Mouse (Mus musculus): ENCODE measurements at regions not wholly inside any gene's neighbourhood (a gene's known extent, or its start where the extent isn't known, plus 50 kb on each side); places are given as distances from the start of the nearest gene placed in this dataset.

GRCm38 (mm10) chr9:111778981-111779380 is 88.8 kb upstream of the Stac start:
- DNase-seq (ENCODE audit: low spot score, missing footprints) (no peak), ATAC-seq (ENCODE audit: low FRiP score) (no peak)
- no peaks in the 10 kb centered on the region for H3K36me3 ChIP-seq (ENCODE audit: control insufficient read depth, insufficient read depth, low read length)
- H3K4me3 ChIP-seq (ENCODE audit: low read depth, low read length), result no peak overlapping the region
- no peaks in the 10 kb centered on the region for H3K9me3 ChIP-seq (ENCODE audit: control insufficient read depth, low read length)
- no peak overlapping the region for H3K9ac ChIP-seq (ENCODE audit: low read length)
- H3K27me3 ChIP-seq (ENCODE audit: control insufficient read depth, insufficient read depth, low read length), result no peaks in the 10 kb centered on the region
- no peak overlapping the region for H3K4me2 ChIP-seq
- H3K27ac ChIP-seq (ENCODE audit: low read depth, low read length), result no peak overlapping the region
- 87% methylated on average over 3 of the region's 3 CpGs for WGBS
- no peaks in the 10 kb centered on the region for H3K4me1 ChIP-seq (ENCODE audit: control insufficient read depth, insufficient read depth, low read length)

GRCm38 (mm10) chr9:111777433-111778135 is 87.4 kb upstream of the Stac start:
- Histone ChIP-seq H3K27ac (ENCODE audit: low read depth, low read length) (no peak overlapping the region), H3K27me3 (ENCODE audit: control insufficient read depth, insufficient read depth, low read length) (no peaks in the 10 kb centered on the region), H3K4me3 (ENCODE audit: low read depth, low read length) (no peak overlapping the region), H3K9ac (ENCODE audit: low read length) (no peak overlapping the region), H3K4me1 (ENCODE audit: control insufficient read depth, insufficient read depth, low read length) (no peaks in the 10 kb centered on the region), H3K36me3 (ENCODE audit: control insufficient read depth, insufficient read depth, low read length) (no peaks in the 10 kb centered on the region), H3K4me2 (no peak overlapping the region), H3K9me3 (ENCODE audit: control insufficient read depth, low read length) (no peaks in the 10 kb centered on the region)
- no peak for DNase-seq (ENCODE audit: low spot score, missing footprints)
- no peak for ATAC-seq (ENCODE audit: low FRiP score)
- 82% methylated on average over 13 of the region's 13 CpGs for WGBS

GRCm38 (mm10) chr9:111774229-111774628 is 84.1 kb upstream of the Stac start:
- ATAC-seq (ENCODE audit: low FRiP score) (no peak), DNase-seq (ENCODE audit: low spot score, missing footprints) (no peak)
- Histone ChIP-seq H3K27ac (ENCODE audit: low read depth, low read length) (no peak overlapping the region), H3K36me3 (ENCODE audit: control insufficient read depth, insufficient read depth, low read length) (no peaks in the 10 kb centered on the region), H3K9me3 (ENCODE audit: control insufficient read depth, low read length) (no peaks in the 10 kb centered on the region), H3K4me3 (ENCODE audit: low read depth, low read length) (no peak overlapping the region), H3K4me1 (ENCODE audit: control insufficient read depth, insufficient read depth, low read length) (peaks cover 3% of the 10 kb centered on the region; the same call in 1 of the 2 replicates), H3K4me2 (no peak overlapping the region), H3K9ac (ENCODE audit: low read length) (no peak overlapping the region), H3K27me3 (ENCODE audit: control insufficient read depth, insufficient read depth, low read length) (no peaks in the 10 kb centered on the region)
- 89% methylated on average over 4 of the region's 4 CpGs for WGBS

- WGBS, result 87% methylated on average over 11 of the region's 11 CpGs
- H3K4me2 ChIP-seq, result no peak overlapping the region
- no peaks in the 10 kb centered on the region for H3K9me3 ChIP-seq (ENCODE audit: control insufficient read depth, low read length)
- ATAC-seq (ENCODE audit: low FRiP score) (no peak), DNase-seq (ENCODE audit: low spot score, missing footprints) (no peak)
- no peaks in the 10 kb centered on the region for H3K36me3 ChIP-seq (ENCODE audit: control insufficient read depth, insufficient read depth, low read length)
- no peak overlapping the region for H3K9ac ChIP-seq (ENCODE audit: low read length)
- H3K4me3 ChIP-seq (ENCODE audit: low read depth, low read length), result no peak overlapping the region
- no peak overlapping the region for H3K27ac ChIP-seq (ENCODE audit: low read depth, low read length)
- no peaks in the 10 kb centered on the region for H3K27me3 ChIP-seq (ENCODE audit: control insufficient read depth, insufficient read depth, low read length)
- H3K4me1 ChIP-seq (ENCODE audit: control insufficient read depth, insufficient read depth, low read length), result no peaks in the 10 kb centered on the region
Observed at GRCm38 (mm10) chr9:111762653-111763468, 72.7 kb upstream of the Stac start.

- Histone ChIP-seq H3K36me3 (ENCODE audit: control insufficient read depth, insufficient read depth, low read length) (no peaks in the 10 kb centered on the region), H3K9ac (ENCODE audit: low read length) (no peak overlapping the region), H3K27me3 (ENCODE audit: control insufficient read depth, insufficient read depth, low read length) (no peaks in the 10 kb centered on the region), H3K4me2 (no peak overlapping the region), H3K9me3 (ENCODE audit: control insufficient read depth, low read length) (no peaks in the 10 kb centered on the region; the same call in 1 of the 2 replicates), H3K4me1 (ENCODE audit: control insufficient read depth, insufficient read depth, low read length) (no peaks in the 10 kb centered on the region), H3K4me3 (ENCODE audit: low read depth, low read length) (no peak overlapping the region), H3K27ac (ENCODE audit: low read depth, low read length) (no peak overlapping the region)
- DNase-seq (ENCODE audit: low spot score, missing footprints), result no peak
- no peak for ATAC-seq (ENCODE audit: low FRiP score)
- WGBS, result 92% methylated on average over 10 of the region's 10 CpGs
Observed at GRCm38 (mm10) chr9:111755235-111755634, 65.1 kb upstream of the Stac start.

GRCm38 (mm10) chr9:111746151-111746550 is 56.0 kb upstream of the Stac start:
- no peaks in the 10 kb centered on the region for H3K27me3 ChIP-seq (ENCODE audit: control insufficient read depth, insufficient read depth, low read length)
- no peaks in the 10 kb centered on the region for H3K36me3 ChIP-seq (ENCODE audit: control insufficient read depth, insufficient read depth, low read length)
- no peaks in the 10 kb centered on the region for H3K9me3 ChIP-seq (ENCODE audit: control insufficient read depth, low read length)
- no peaks in the 10 kb centered on the region for H3K4me1 ChIP-seq (ENCODE audit: control insufficient read depth, insufficient read depth, low read length)
- 79% methylated on average over 6 of the region's 6 CpGs for WGBS
- no peak overlapping the region for H3K27ac ChIP-seq (ENCODE audit: low read depth, low read length)
- no peak overlapping the region for H3K4me2 ChIP-seq
- H3K4me3 ChIP-seq (ENCODE audit: low read depth, low read length), result no peak overlapping the region
- no peak for ATAC-seq (ENCODE audit: low FRiP score)
- DNase-seq (ENCODE audit: low spot score, missing footprints), result peak; percentile 79
- H3K9ac ChIP-seq (ENCODE audit: low read length), result no peak overlapping the region

GRCm38 (mm10) chr9:111745206-111745605 is 55.1 kb upstream of the Stac start:
- no peaks in the 10 kb centered on the region for H3K9me3 ChIP-seq (ENCODE audit: control insufficient read depth, low read length)
- no peak overlapping the region for H3K9ac ChIP-seq (ENCODE audit: low read length)
- H3K36me3 ChIP-seq (ENCODE audit: control insufficient read depth, insufficient read depth, low read length), result no peaks in the 10 kb centered on the region
- H3K4me2 ChIP-seq, result no peak overlapping the region
- H3K4me1 ChIP-seq (ENCODE audit: control insufficient read depth, insufficient read depth, low read length), result no peaks in the 10 kb centered on the region
- DNase-seq (ENCODE audit: low spot score, missing footprints) (peak; percentile 45), ATAC-seq (ENCODE audit: low FRiP score) (no peak)
- H3K27me3 ChIP-seq (ENCODE audit: control insufficient read depth, insufficient read depth, low read length), result no peaks in the 10 kb centered on the region
- no peak overlapping the region for H3K27ac ChIP-seq (ENCODE audit: low read depth, low read length)
- WGBS, result 46% methylated on average over 3 of the region's 3 CpGs
- H3K4me3 ChIP-seq (ENCODE audit: low read depth, low read length), result no peak overlapping the region
